Mouse (Mus musculus) intestine, embryonic 14.5 days (tissue): ENCODE measurements around the gene Epha1. TPM values are rescaled to one million over a fixed set of nuclear protein-coding genes. Genes with fewer than 3 reads are reported as not detected.

Source experiments
- ATAC-seq: fragments of 200-750 bp; cut with Nextera tagmentation; replicated peaks from 2 replicates; pipeline ENCODE4 v1.8.0; 2017; ENCODE audit warnings: low read depth, moderate number of reproducible peaks, moderate TSS enrichment, moderate library complexity; ENCODE audit not compliant: low FRiP score, low TSS enrichment
- DNase-seq: peaks from one replicate; pipeline ENCODE4 v3.0.0-alpha.2; 2018; ENCODE audit warnings: low spot score
- H3K27ac ChIP-seq: fragments of 300-500 bp; sonication (generic); 2 replicates; pipeline ENCODE4 v1.5.1; 2014; ENCODE audit warnings: low read depth, mild to moderate bottlenecking, control low read depth
- H3K27me3 ChIP-seq: fragments of 300-500 bp; sonication (generic); replicated peaks from 2 replicates; pipeline ENCODE4 v1.6.1; 2014; ENCODE audit warnings: low read length, control low read depth; ENCODE audit not compliant: control insufficient read depth, insufficient read depth
- H3K36me3 ChIP-seq: fragments of 300-500 bp; sonication (generic); 2 replicates; pipeline ENCODE4 v1.6.1; 2014; ENCODE audit warnings: low read length, control low read depth; ENCODE audit not compliant: control insufficient read depth, insufficient read depth
- H3K4me1 ChIP-seq: fragments of 300-500 bp; sonication (generic); replicated peaks from 2 replicates; pipeline ENCODE4 v1.6.1; 2014; ENCODE audit warnings: low read length, control low read depth, mixed read lengths; ENCODE audit not compliant: control insufficient read depth, insufficient read depth
- H3K4me2 ChIP-seq: fragments of 300-500 bp; sonication (generic); 2 replicates; pipeline ENCODE4 v1.6.1; 2014; ENCODE audit warnings: low read length
- H3K4me3 ChIP-seq: fragments of 300-500 bp; sonication (generic); 2 replicates; pipeline ENCODE4 v1.5.1; 2014; ENCODE audit warnings: low read depth, low read length, control low read depth, mixed read lengths
- H3K9ac ChIP-seq: fragments of 300-500 bp; sonication (generic); 2 replicates; pipeline ENCODE4 v1.6.1; 2014; ENCODE audit warnings: mild to moderate bottlenecking, low read length
- H3K9me3 ChIP-seq: fragments of 300-500 bp; sonication (generic); 2 replicates; pipeline ENCODE4 v1.6.1; 2016; ENCODE audit warnings: low read length, control low read depth; ENCODE audit not compliant: control insufficient read depth
- WGBS: fragments of 180-500 bp; shearing (Covaris S2); extraction: QIAGEN DNeasy Blood & Tissue Kit; methylation state at CpG from one replicate; pipeline ENCODE4 v1.1.7; 2014; 5-methylcytosine and 5-hydroxymethylcytosine counted together
- polyA plus RNA-seq: library from polyadenylated mRNA; unstranded; fragments of >200 nt; fragmentation: Nextera tagmentation; extraction: Ambion mirVana; gene quantifications from 2 replicates; pipeline ENCODE4 v1.2.1, GENCODE M21; 2014

Epha1 gene
- polyA plus RNA-seq, 1 experiment from 2014 or later = 2.5 TPM

GRCm38 (mm10) chr6:42349006-42349425, 24.1 kb downstream of the Epha1 start:
- H3K36me3 ChIP-seq = peaks cover 22% of the 10 kb centered on the region
- peak overlapping the region; percentile 98 for H3K27ac ChIP-seq
- WGBS = 2% methylated on average over 11 of the region's 11 CpGs
- peak overlapping the region; percentile 90 for H3K9ac ChIP-seq
- DNase-seq (peak; percentile 83), ATAC-seq (peak; percentile 26)
- peak overlapping the region; percentile 77 for H3K4me3 ChIP-seq
- H3K27me3 ChIP-seq = no peaks in the 10 kb centered on the region
- peak overlapping the region; percentile 90 for H3K4me2 ChIP-seq
- no peaks in the 10 kb centered on the region for H3K9me3 ChIP-seq
- peaks cover 36% of the 10 kb centered on the region for H3K4me1 ChIP-seq

- H3K27me3 ChIP-seq = no peaks in the 10 kb centered on the region
- H3K9ac ChIP-seq = no peak overlapping the region
- H3K9me3 ChIP-seq = no peaks in the 10 kb centered on the region
- ATAC-seq (no peak), DNase-seq (no peak)
- peak overlapping the region; percentile 77; the same call in 1 of the 2 replicates for H3K4me3 ChIP-seq
- H3K27ac ChIP-seq = no peak overlapping the region
- peaks cover 20% of the 10 kb centered on the region for H3K36me3 ChIP-seq
- 42% methylated on average over 12 of the region's 12 CpGs for WGBS
- H3K4me1 ChIP-seq = peaks cover 31% of the 10 kb centered on the region
- H3K4me2 ChIP-seq = peak overlapping the region; percentile 90
Measured at GRCm38 (mm10) chr6:42348281-42349005, 24.6 kb downstream of the Epha1 start.

DNA sequence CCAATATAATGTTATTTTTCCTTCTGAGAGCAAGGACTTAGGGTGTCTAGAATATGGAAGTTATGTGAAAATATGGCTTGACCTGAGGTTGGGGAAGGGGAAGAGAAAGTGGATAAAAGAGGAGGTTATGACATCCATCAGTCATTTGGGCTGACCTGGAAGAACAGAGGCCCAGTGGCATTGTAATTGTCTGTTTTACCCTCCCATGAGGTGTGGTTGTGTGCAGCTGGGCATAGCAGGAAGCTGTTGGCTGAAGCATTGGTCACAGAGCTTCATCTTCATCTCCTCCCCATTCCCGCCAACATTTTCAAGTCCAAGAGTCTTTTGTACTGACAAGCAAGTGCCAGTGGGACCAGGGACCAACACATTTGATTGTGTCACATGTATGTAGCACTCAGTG, 28.8 kb downstream of the Epha1 start:
- ATAC-seq = no peak
- Histone ChIP-seq H3K4me1 (0 out of 2 replicates have a peak, but pooled peaks cover 5% of the 10 kb centered on the region), H3K4me3 (no peak overlapping the region), H3K27ac (no peak overlapping the region), H3K36me3 (no peaks in the 10 kb centered on the region), H3K9ac (no peak overlapping the region), H3K4me2 (no peak overlapping the region), H3K9me3 (no peaks in the 10 kb centered on the region), H3K27me3 (no peaks in the 10 kb centered on the region)
- DNase-seq = no peak
- WGBS = 95% methylated on average over 1 of the region's 1 CpGs

GRCm38 (mm10) chr6:42343361-42344120, 29.5 kb downstream of the Epha1 start:
- no peak overlapping the region for H3K9ac ChIP-seq
- ATAC-seq (no peak), DNase-seq (no peak)
- no peak overlapping the region for H3K4me2 ChIP-seq
- H3K36me3 ChIP-seq = no peaks in the 10 kb centered on the region
- 67% methylated on average over 9 of the region's 9 CpGs for WGBS
- no peaks in the 10 kb centered on the region for H3K9me3 ChIP-seq
- no peak overlapping the region for H3K27ac ChIP-seq
- H3K4me1 ChIP-seq = 0 out of 2 replicates have a peak, but pooled peaks cover 1% of the 10 kb centered on the region
- H3K27me3 ChIP-seq = no peaks in the 10 kb centered on the region
- H3K4me3 ChIP-seq = no peak overlapping the region

DNA sequence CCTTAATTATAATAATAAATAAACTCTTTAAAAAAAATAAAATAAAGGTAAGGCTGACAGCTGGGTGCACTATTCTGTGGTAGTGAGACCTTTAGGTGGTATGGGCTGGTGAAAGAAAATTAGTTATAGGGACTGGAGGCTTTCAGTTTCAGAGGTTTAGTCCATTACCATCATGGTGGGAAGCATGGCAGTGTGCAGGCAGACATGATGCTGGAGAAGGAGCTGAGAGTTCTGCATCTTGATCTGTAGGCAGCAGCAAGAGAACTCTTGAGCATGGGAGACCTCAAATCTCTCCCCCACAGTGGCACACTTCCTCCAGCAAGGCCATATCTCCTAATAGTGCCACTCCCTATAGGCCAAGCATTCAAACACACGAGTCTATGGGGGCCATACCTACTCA, 30.9 kb downstream of the Epha1 start:
- Histone ChIP-seq H3K9ac (no peak overlapping the region), H3K27me3 (no peaks in the 10 kb centered on the region), H3K27ac (no peak overlapping the region), H3K4me1 (no peaks in the 10 kb centered on the region), H3K4me3 (no peak overlapping the region), H3K9me3 (no peaks in the 10 kb centered on the region), H3K4me2 (no peak overlapping the region), H3K36me3 (no peaks in the 10 kb centered on the region)
- no peak for DNase-seq
- ATAC-seq = no peak
- 70% methylated on average over 1 of the region's 1 CpGs for WGBS

GRCm38 (mm10) chr6:42339981-42340380, 33.1 kb downstream of the Epha1 start:
- 78% methylated on average over 5 of the region's 5 CpGs for WGBS

DNA sequence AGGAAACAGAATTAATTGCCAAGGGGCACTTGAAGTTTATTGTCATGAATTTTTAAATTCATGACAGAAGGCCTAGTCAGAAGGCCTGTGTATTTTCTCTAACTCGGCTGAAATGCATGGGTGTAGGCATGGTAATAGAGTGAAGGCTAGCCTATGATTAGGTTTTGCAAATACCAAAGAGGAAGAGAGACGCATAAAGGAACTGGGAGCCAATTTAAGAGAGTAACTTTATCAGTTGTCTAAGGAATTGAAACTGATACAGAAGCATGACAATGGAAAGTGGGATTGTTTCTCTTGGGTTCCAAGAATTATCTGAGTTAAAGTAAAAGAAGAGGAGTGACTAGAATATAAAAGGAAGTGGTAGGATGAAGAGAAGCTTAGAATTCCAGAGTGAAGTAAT, 33.9 kb downstream of the Epha1 start:
- H3K4me1 ChIP-seq = no peaks in the 10 kb centered on the region
- DNase-seq (no peak), ATAC-seq (no peak)
- H3K9me3 ChIP-seq = no peaks in the 10 kb centered on the region
- H3K27me3 ChIP-seq = no peaks in the 10 kb centered on the region
- WGBS = 87% methylated on average over 2 of the region's 2 CpGs
- H3K36me3 ChIP-seq = no peaks in the 10 kb centered on the region
- no peak overlapping the region for H3K4me2 ChIP-seq
- no peak overlapping the region for H3K9ac ChIP-seq
- no peak overlapping the region for H3K4me3 ChIP-seq
- H3K27ac ChIP-seq = no peak overlapping the region

More at GRCm38 (mm10) chr6:42339981-42340380, 33.1 kb downstream of the Epha1 start:
- no peak overlapping the region for H3K9ac ChIP-seq
- DNase-seq = no peak
- H3K9me3 ChIP-seq = no peaks in the 10 kb centered on the region
- H3K27me3 ChIP-seq = no peaks in the 10 kb centered on the region
- no peak overlapping the region for H3K4me3 ChIP-seq
- ATAC-seq = no peak
- H3K27ac ChIP-seq = no peak overlapping the region
- no peaks in the 10 kb centered on the region for H3K36me3 ChIP-seq
- H3K4me2 ChIP-seq = no peak overlapping the region
- no peaks in the 10 kb centered on the region for H3K4me1 ChIP-seq

- H3K27me3 ChIP-seq = peaks cover 1% of the 10 kb centered on the region; the same call in 1 of the 2 replicates
- ATAC-seq (no peak), DNase-seq (no peak)
- H3K4me1 ChIP-seq = no peaks in the 10 kb centered on the region
- no peak overlapping the region for H3K4me2 ChIP-seq
- no peak overlapping the region for H3K27ac ChIP-seq
- H3K9ac ChIP-seq = no peak overlapping the region
- no peaks in the 10 kb centered on the region for H3K36me3 ChIP-seq
- no peaks in the 10 kb centered on the region for H3K9me3 ChIP-seq
- H3K4me3 ChIP-seq = no peak overlapping the region
- 90% methylated on average over 3 of the region's 3 CpGs for WGBS
Measured at GRCm38 (mm10) chr6:42330946-42331345, 42.1 kb downstream of the Epha1 start.
